Mouse (Mus musculus) liver, postnatal 0 days (tissue): ENCODE measurements around the gene Banf2. TPM values are rescaled to one million over a fixed set of nuclear protein-coding genes. Genes with fewer than 3 reads are reported as not detected.

ENCODE experiments used
- ATAC-seq: fragments of 200-750 bp; cut with Nextera tagmentation; 2 replicates; pipeline ENCODE4 v1.8.0; 2017; ENCODE audit warnings: mild to moderate bottlenecking, moderate library complexity
- DNase-seq: peaks from one replicate; pipeline ENCODE4 v3.0.0-alpha.2; 2016
- H3K27ac ChIP-seq: fragments of 300-500 bp; sonication (generic); 2 replicates; pipeline ENCODE4 v1.5.1; 2014; ENCODE audit warnings: antibody characterized with exemption, moderate library complexity, mild to moderate bottlenecking, low read depth
- H3K27me3 ChIP-seq: fragments of 300-500 bp; sonication (generic); 2 replicates; pipeline ENCODE4 v1.6.1; 2014; ENCODE audit warnings: low read length, control low read depth, mixed read lengths; ENCODE audit not compliant: insufficient read depth
- H3K36me3 ChIP-seq: fragments of 300-500 bp; sonication (generic); replicated peaks from 2 replicates; pipeline ENCODE4 v1.6.1; 2014; ENCODE audit warnings: mild to moderate bottlenecking, control low read depth, low read length, moderate library complexity, mixed read lengths; ENCODE audit not compliant: insufficient read depth
- H3K4me1 ChIP-seq: fragments of 300-500 bp; sonication (generic); 2 replicates; pipeline ENCODE4 v1.6.1; 2014; ENCODE audit warnings: antibody characterized with exemption, mild to moderate bottlenecking, control low read depth; ENCODE audit not compliant: insufficient read depth
- H3K4me2 ChIP-seq: fragments of 300-500 bp; sonication (generic); 2 replicates; pipeline ENCODE4 v1.6.1; 2014; ENCODE audit warnings: low read depth, mild to moderate bottlenecking, low read length, moderate library complexity, mixed read lengths
- H3K4me3 ChIP-seq: fragments of 300-500 bp; sonication (generic); 2 replicates; pipeline ENCODE4 v1.5.1; 2014; ENCODE audit warnings: low read depth, low read length
- H3K9ac ChIP-seq: fragments of 300-500 bp; sonication (generic); replicated peaks from 2 replicates; pipeline ENCODE4 v1.6.1; 2014; ENCODE audit warnings: mild to moderate bottlenecking, moderate library complexity
- H3K9me3 ChIP-seq: fragments of 300-500 bp; sonication (generic); 2 replicates; pipeline ENCODE4 v1.6.1; 2016; ENCODE audit warnings: mild to moderate bottlenecking, control low read depth, low read length, mixed read lengths
- CTCF ChIP-seq: sonication (generic); IDR thresholded peaks from 2 replicates; pipeline ENCODE4 v1.5.1; 2016; ENCODE audit warnings: antibody characterized with exemption, low read depth
- EP300 ChIP-seq: IDR thresholded peaks from 2 replicates; pipeline ENCODE4 v1.6.1; 2016; ENCODE audit warnings: antibody characterized with exemption, low read depth, mild to moderate bottlenecking
- WGBS: fragments of 180-500 bp; shearing (Covaris S2); extraction: QIAGEN DNeasy Blood & Tissue Kit; methylation state at CpG from one replicate; pipeline ENCODE4 v1.1.7; 2014; ENCODE audit not compliant: insufficient replicate concordance; 5-methylcytosine and 5-hydroxymethylcytosine counted together
- polyA plus RNA-seq: library from polyadenylated mRNA; unstranded; fragments of >200 nt; fragmentation: Nextera tagmentation; extraction: Ambion mirVana; gene quantifications from 2 replicates; pipeline ENCODE4 v1.2.1, GENCODE M21; 2015

The Banf2 gene
- polyA plus RNA-seq, 1 experiment from 2014 or later, result not detected

GRCm38 (mm10) chr2:144045756-144046560, 13.1 kb downstream of the Banf2 start:
- ATAC-seq, result no peak

GRCm38 (mm10) chr2:144046916-144047315, 14.1 kb downstream of the Banf2 start:
- Histone ChIP-seq H3K36me3 (no peaks in the 10 kb centered on the region), H3K4me1 (no peaks in the 10 kb centered on the region), H3K4me2 (no peak overlapping the region), H3K9me3 (peaks cover 7% of the 10 kb centered on the region), H3K4me3 (no peak overlapping the region), H3K27ac (no peak overlapping the region), H3K9ac (no peak overlapping the region), H3K27me3 (no peaks in the 10 kb centered on the region)
- 38% methylated on average over 11 of the region's 11 CpGs for WGBS
- DNase-seq (peak; percentile 18), ATAC-seq (no peak)
- TF ChIP-seq CTCF (no peak), EP300 (no peak)

More at GRCm38 (mm10) chr2:144045756-144046560, 13.1 kb downstream of the Banf2 start:
- TF ChIP-seq EP300 (no peak), CTCF (no peak)
- Histone ChIP-seq H3K36me3 (no peaks in the 10 kb centered on the region), H3K4me1 (no peaks in the 10 kb centered on the region), H3K9ac (no peak overlapping the region), H3K9me3 (peaks cover 7% of the 10 kb centered on the region), H3K27me3 (no peaks in the 10 kb centered on the region), H3K27ac (no peak overlapping the region), H3K4me2 (no peak overlapping the region), H3K4me3 (no peak overlapping the region)
- WGBS, result 66% methylated on average over 5 of the region's 5 CpGs
- DNase-seq, result no peak

- H3K4me2 ChIP-seq, result no peak overlapping the region
- H3K9me3 ChIP-seq, result no peaks in the 10 kb centered on the region
- H3K4me1 ChIP-seq, result no peaks in the 10 kb centered on the region
- no peak overlapping the region for H3K9ac ChIP-seq
- H3K27ac ChIP-seq, result no peak overlapping the region
- TF ChIP-seq CTCF (no peak), EP300 (no peak)
- H3K36me3 ChIP-seq, result no peaks in the 10 kb centered on the region
- WGBS, result 48% methylated on average over 8 of the region's 8 CpGs
- no peak for DNase-seq
- ATAC-seq, result no peak
- no peak overlapping the region for H3K4me3 ChIP-seq
- no peaks in the 10 kb centered on the region for H3K27me3 ChIP-seq
Observed at GRCm38 (mm10) chr2:144050146-144050680, 17.4 kb downstream of the Banf2 start.

GRCm38 (mm10) chr2:144050861-144051260, 18.0 kb downstream of the Banf2 start:
- no peak for ATAC-seq
- 67% methylated on average over 6 of the region's 6 CpGs for WGBS
- DNase-seq, result no peak
- H3K4me1 ChIP-seq, result no peaks in the 10 kb centered on the region
- TF ChIP-seq EP300 (no peak), CTCF (no peak)
- H3K9ac ChIP-seq, result no peak overlapping the region
- H3K27ac ChIP-seq, result no peak overlapping the region
- H3K4me2 ChIP-seq, result no peak overlapping the region
- H3K36me3 ChIP-seq, result no peaks in the 10 kb centered on the region
- no peaks in the 10 kb centered on the region for H3K9me3 ChIP-seq
- no peak overlapping the region for H3K4me3 ChIP-seq
- no peaks in the 10 kb centered on the region for H3K27me3 ChIP-seq

- Histone ChIP-seq H3K4me3 (no peak overlapping the region), H3K27ac (no peak overlapping the region), H3K9ac (no peak overlapping the region), H3K4me2 (no peak overlapping the region), H3K27me3 (no peaks in the 10 kb centered on the region), H3K9me3 (no peaks in the 10 kb centered on the region), H3K4me1 (no peaks in the 10 kb centered on the region), H3K36me3 (no peaks in the 10 kb centered on the region)
- 81% methylated on average over 8 of the region's 8 CpGs for WGBS
- ATAC-seq (no peak), DNase-seq (no peak)
- TF ChIP-seq EP300, result no peak
- no peak for TF ChIP-seq CTCF
Observed at GRCm38 (mm10) chr2:144052410-144053065, 19.7 kb downstream of the Banf2 start.

- no peak for DNase-seq
- no peak overlapping the region for H3K27ac ChIP-seq
- ATAC-seq, result no peak
- no peak overlapping the region for H3K4me2 ChIP-seq
- H3K36me3 ChIP-seq, result no peaks in the 10 kb centered on the region
- H3K27me3 ChIP-seq, result no peaks in the 10 kb centered on the region
- WGBS, result 88% methylated on average over 2 of the region's 2 CpGs
- H3K4me3 ChIP-seq, result no peak overlapping the region
- H3K9ac ChIP-seq, result no peak overlapping the region
- TF ChIP-seq EP300, result no peak
- TF ChIP-seq CTCF, result no peak
- H3K4me1 ChIP-seq, result no peaks in the 10 kb centered on the region
- no peaks in the 10 kb centered on the region for H3K9me3 ChIP-seq
Observed at GRCm38 (mm10) chr2:144057735-144058134, 24.9 kb downstream of the Banf2 start.
